Mouse (Mus musculus) hindbrain, embryonic 16.5 days (tissue): ENCODE results near the gene Ano6. TPM values are rescaled to one million over a fixed set of nuclear protein-coding genes. Genes with fewer than 3 reads are reported as not detected.

Experiments
- ATAC-seq: fragments of 200-750 bp; cut with Nextera tagmentation; 2 replicates; pipeline ENCODE4 v1.8.0; 2017; ENCODE audit warnings: moderate TSS enrichment, moderate library complexity
- H3K27ac ChIP-seq: fragments of 300-500 bp; sonication (generic); 2 replicates; pipeline ENCODE4 v1.5.1; 2014; ENCODE audit warnings: low read depth, mild to moderate bottlenecking, control low read depth, low read length, moderate library complexity
- H3K27me3 ChIP-seq: fragments of 300-500 bp; sonication (generic); replicated peaks from 2 replicates; pipeline ENCODE4 v1.6.1; 2014; ENCODE audit warnings: low read length; ENCODE audit not compliant: control insufficient read depth, insufficient read depth
- H3K36me3 ChIP-seq: fragments of 300-500 bp; sonication (generic); 2 replicates; pipeline ENCODE4 v1.6.1; 2014; ENCODE audit warnings: mild to moderate bottlenecking, low read length, moderate library complexity, mixed read lengths; ENCODE audit not compliant: control insufficient read depth, insufficient read depth
- H3K4me1 ChIP-seq: fragments of 300-500 bp; sonication (generic); 2 replicates; pipeline ENCODE4 v1.6.1; 2014; ENCODE audit warnings: low read depth, low read length; ENCODE audit not compliant: control insufficient read depth, insufficient read depth
- H3K4me2 ChIP-seq: fragments of 300-500 bp; sonication (generic); 2 replicates; pipeline ENCODE4 v1.6.1; 2014; ENCODE audit warnings: mild to moderate bottlenecking, low read length, control low read depth, moderate library complexity
- H3K4me3 ChIP-seq: fragments of 300-500 bp; sonication (generic); 2 replicates; pipeline ENCODE4 v1.5.1; 2014; ENCODE audit warnings: mild to moderate bottlenecking, low read length, control low read depth, moderate library complexity
- H3K9ac ChIP-seq: fragments of 300-500 bp; sonication (generic); 2 replicates; pipeline ENCODE4 v1.6.1; 2014; ENCODE audit warnings: low read depth, mild to moderate bottlenecking, control low read depth, low read length, moderate library complexity
- H3K9me3 ChIP-seq: fragments of 300-500 bp; sonication (generic); 2 replicates; pipeline ENCODE4 v1.6.1; 2014; ENCODE audit warnings: mild to moderate bottlenecking, low read length, moderate library complexity; ENCODE audit not compliant: control insufficient read depth
- WGBS: fragments of 180-500 bp; shearing (Covaris S2); extraction: QIAGEN DNeasy Blood & Tissue Kit; methylation state at CpG from one replicate; pipeline ENCODE4 v1.1.7; 2014; 5-methylcytosine and 5-hydroxymethylcytosine counted together
- polyA plus RNA-seq: library from polyadenylated mRNA; unstranded; fragments of >200 nt; fragmentation: Nextera tagmentation; extraction: Ambion mirVana; gene quantifications from 2 replicates; pipeline ENCODE4 v1.2.1, GENCODE M21; 2015

Gene Ano6
- polyA plus RNA-seq, result 25.0 and 30.6 TPM in 2 replicates

DNA sequence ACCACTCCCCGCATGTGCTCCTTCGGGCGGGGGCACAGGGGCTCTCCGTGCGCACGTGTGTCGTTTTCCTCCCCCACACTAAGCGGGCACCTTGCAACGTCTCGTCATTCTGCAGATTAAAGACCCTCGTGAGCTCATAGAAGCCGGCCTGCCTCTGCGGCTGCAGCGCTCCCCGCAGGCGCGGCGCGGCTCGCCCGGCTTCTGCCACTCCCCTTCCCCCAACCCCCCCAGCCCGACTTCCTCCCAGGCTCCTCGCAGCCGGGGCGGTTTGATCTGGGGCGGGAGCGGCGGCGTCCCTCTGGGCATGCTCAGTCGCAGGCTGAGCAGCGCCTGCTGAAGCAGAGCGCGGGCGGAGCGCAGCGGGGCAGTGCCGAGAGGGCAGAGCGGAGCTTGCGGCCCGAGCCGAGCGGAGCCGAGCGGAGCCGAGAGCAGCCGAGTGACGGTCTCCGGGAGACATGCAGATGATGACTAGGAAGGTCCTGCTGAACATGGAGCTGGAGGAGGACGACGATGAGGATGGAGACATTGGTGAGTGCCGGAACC is at the start of gene Ano6:
Gene Ano6 (plus strand): TSS at position 315 of the 543 bp plus-strand sequence.
- peak; percentile 97 for ATAC-seq
- peak within 1 kb of the TSS; percentile 87 for H3K27ac ChIP-seq

DNA sequence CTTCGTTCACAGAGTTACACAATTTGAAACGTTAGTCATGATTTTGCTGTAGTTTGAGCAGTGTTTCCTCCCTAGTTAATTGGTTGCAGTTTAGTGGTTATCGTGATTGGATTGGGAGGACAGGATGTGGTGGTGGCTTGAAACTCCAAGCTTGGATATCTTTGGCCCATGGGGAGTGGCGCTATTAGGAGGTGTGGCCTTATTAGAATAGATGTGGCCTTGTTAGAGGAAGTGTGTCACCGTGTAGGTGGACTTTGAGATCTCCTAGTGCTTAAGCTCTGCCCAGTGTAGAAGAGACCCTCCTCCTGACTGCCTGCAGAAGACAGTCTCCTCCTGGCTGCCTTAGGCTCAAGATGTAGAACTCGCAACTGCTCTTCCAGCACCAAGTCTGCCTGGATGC is 47.7 kb upstream of the Ano6 start:
- Histone ChIP-seq H3K9ac (no peak overlapping the region), H3K4me1 (no peaks in the 10 kb centered on the region), H3K27me3 (no peaks in the 10 kb centered on the region), H3K4me2 (no peak overlapping the region), H3K9me3 (0 out of 2 replicates have a peak, but pooled peaks cover under 1% of the 10 kb centered on the region), H3K27ac (no peak overlapping the region), H3K36me3 (no peaks in the 10 kb centered on the region), H3K4me3 (no peak overlapping the region)
- WGBS, result 90% methylated on average over 6 of the region's 6 CpGs
- ATAC-seq, result no peak

More for the DNA sequence above, at the start of gene Ano6:
- peak within 1 kb of the TSS; percentile 88 for H3K9ac ChIP-seq
- peaks cover 26% of the 10 kb centered on the region for H3K4me1 ChIP-seq
- no peaks in the 10 kb centered on the region for H3K36me3 ChIP-seq
- H3K4me3 ChIP-seq, result peak within 1 kb of the TSS; percentile 83
- peak within 1 kb of the TSS; percentile 82 for H3K4me2 ChIP-seq
- H3K9me3 ChIP-seq, result no peaks in the 10 kb centered on the region
- under 1% methylated on average over 45 of the region's 51 CpGs for WGBS
- H3K27me3 ChIP-seq, result no peaks in the 10 kb centered on the region

DNA sequence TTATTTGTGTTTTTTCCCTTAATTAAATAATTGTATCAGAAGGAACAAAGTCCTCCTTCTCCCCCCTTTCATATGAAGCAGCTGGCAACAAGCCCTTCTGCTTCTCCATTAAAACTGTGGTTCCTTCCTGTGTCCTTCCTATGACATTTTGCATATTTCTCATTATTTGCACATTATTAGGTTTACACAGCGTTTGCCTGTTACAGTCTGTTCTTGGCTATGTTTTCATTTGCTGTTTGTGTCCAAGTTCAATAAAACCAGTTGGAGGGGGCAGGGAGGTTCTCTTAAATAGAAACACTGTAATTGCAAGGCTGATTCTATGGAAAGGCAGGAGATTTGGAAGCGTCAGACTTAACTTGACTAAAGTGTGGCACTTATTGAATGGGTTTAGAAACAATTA is 46.8 kb upstream of the Ano6 start:
- Histone ChIP-seq H3K27ac (no peak overlapping the region), H3K36me3 (no peaks in the 10 kb centered on the region), H3K4me3 (no peak overlapping the region), H3K9me3 (0 out of 2 replicates have a peak, but pooled peaks cover 2% of the 10 kb centered on the region), H3K4me1 (no peaks in the 10 kb centered on the region), H3K4me2 (no peak overlapping the region), H3K27me3 (no peaks in the 10 kb centered on the region), H3K9ac (no peak overlapping the region)
- ATAC-seq, result no peak
- 79% methylated on average over 2 of the region's 2 CpGs for WGBS

DNA sequence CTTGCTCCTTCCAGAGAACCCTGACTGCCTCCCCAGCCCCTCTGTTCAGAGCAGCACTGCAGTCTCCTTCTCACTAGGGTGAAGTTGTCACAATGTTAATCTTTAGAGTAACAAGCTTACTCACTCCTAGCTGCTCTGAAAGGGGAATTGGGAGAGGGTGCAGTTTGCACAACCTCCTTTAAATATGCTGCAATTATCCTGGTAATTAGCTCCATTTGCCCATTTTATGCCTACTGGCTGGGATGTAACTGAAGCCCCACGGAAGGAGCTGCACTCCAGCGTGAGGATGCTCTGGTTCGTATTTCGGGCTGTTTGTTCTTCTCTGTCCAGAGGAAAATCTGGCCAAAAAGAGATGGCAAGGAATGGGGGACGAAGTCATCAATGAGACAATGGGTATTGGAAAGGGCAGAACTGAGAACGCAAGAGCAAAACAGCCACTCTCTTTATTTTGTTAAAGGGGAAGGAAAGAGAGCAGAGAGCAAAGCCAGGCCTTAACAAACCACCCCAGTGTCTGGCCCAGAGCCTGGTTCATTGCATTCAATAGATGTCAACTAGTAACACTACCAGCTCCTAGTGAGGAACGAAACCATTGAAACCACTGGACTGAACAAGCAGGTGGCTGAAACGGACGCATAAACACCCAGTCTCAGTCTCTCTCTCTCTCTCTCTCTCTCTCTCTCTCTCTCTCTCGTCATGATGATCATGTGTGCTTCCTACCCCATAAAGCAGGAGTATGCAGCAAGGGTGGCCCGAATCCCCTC is 45.1 kb upstream of the Ano6 start:
- no peak; the same call in 1 of the 2 replicates for ATAC-seq
- Histone ChIP-seq H3K9ac (no peak overlapping the region), H3K4me3 (no peak overlapping the region), H3K4me2 (no peak overlapping the region), H3K4me1 (no peaks in the 10 kb centered on the region), H3K36me3 (no peaks in the 10 kb centered on the region), H3K27me3 (no peaks in the 10 kb centered on the region), H3K9me3 (0 out of 2 replicates have a peak, but pooled peaks cover 2% of the 10 kb centered on the region), H3K27ac (no peak overlapping the region)
- 54% methylated on average over 11 of the region's 11 CpGs for WGBS

DNA sequence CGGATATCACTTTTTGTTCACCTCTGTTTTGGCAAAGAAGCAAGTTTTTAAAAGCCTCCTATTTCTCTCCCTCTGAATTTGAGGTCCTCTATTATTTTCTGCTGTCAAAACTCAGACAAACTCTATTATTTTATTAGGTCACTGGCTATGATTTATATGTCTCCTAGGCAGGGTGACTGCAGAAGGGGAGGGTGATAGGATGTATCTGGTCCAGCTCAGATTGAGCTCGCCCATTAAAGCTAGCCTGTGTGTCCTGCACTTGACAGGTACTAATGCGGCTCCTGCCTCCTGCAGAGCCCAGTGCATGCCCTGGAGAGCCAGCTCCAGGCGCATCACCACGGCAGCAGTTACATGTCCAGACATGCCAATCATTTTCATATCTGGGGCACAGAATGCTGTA is 44.1 kb upstream of the Ano6 start:
- 57% methylated on average over 5 of the region's 5 CpGs for WGBS
- H3K36me3 ChIP-seq, result no peaks in the 10 kb centered on the region
- H3K27ac ChIP-seq, result no peak overlapping the region
- H3K4me3 ChIP-seq, result no peak overlapping the region
- ATAC-seq, result no peak
- H3K9me3 ChIP-seq, result 0 out of 2 replicates have a peak, but pooled peaks cover 2% of the 10 kb centered on the region
- no peak overlapping the region for H3K9ac ChIP-seq
- no peak overlapping the region for H3K4me2 ChIP-seq
- no peaks in the 10 kb centered on the region for H3K4me1 ChIP-seq
- no peaks in the 10 kb centered on the region for H3K27me3 ChIP-seq

DNA sequence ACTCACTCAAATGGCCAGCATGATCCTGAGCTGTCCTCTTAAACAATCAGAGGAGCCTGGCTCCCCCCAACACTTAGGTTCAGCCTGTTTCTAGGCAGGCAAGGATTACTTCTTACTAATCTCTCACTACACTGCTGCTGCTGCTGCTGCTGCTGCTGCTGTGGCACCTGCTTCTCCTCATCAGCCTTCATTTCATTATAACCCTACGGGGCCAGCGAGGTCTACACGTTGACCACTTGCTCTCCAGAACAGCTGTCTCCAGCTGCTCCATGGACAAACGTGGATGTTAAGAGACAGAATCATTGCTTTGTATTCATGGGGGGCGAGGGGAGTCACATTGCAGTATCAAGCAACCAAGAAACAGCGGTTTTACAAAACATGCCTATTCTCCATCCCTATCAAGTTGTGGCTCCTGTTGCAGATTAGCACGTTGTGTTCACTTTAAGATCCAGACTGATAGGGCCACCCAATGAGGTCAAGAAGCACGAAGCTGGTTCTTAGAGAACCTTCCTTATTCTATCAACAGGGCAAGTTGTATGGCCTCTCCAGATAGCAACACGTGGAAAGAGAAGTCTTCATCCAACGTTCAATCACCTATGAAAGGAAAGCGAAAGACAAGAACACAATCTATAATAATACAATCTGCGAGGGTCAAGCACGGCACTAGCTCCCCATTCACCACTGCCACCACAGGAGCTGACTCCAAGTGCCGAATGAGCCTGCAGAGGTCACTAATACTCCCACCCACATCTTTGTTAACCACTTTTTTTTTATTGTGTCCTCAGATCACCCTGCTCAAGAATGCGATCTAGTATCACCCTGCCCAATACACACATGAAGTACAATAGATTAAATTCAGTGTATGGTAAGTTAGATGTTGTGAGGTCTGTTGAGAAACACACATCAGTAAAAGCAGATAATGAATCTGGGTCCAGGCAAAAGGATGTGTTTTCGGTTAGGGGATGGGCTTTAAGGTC is 43.4 kb upstream of the Ano6 start:
- Histone ChIP-seq H3K36me3 (no peaks in the 10 kb centered on the region), H3K4me3 (no peak overlapping the region), H3K9ac (no peak overlapping the region), H3K27me3 (no peaks in the 10 kb centered on the region), H3K9me3 (0 out of 2 replicates have a peak, but pooled peaks cover 2% of the 10 kb centered on the region), H3K4me2 (no peak overlapping the region), H3K4me1 (no peaks in the 10 kb centered on the region), H3K27ac (no peak overlapping the region)
- no peak for ATAC-seq
- WGBS, result 86% methylated on average over 16 of the region's 16 CpGs

DNA sequence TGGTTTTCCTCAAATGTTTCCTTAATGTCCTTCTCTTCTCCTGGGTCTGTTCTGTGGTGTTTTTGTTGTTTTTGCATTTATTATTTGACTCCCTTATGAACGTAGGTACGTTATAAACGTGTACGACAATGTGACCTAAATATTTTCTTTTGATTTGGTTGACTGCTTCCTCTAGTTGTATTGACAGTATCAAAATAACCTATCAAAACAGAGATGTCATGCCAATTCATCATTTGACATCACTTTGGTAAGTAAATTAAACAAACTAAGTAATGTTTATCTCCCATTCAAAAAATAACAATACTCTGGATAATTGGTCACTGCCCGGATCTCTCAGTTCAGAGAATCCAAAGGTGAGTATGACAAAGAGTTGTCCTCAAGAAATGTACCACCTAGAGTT is 41.4 kb upstream of the Ano6 start:
- Histone ChIP-seq H3K36me3 (no peaks in the 10 kb centered on the region), H3K4me2 (no peak overlapping the region), H3K4me3 (no peak overlapping the region), H3K4me1 (no peaks in the 10 kb centered on the region), H3K27ac (no peak overlapping the region), H3K27me3 (no peaks in the 10 kb centered on the region), H3K9me3 (0 out of 2 replicates have a peak, but pooled peaks cover 4% of the 10 kb centered on the region), H3K9ac (no peak overlapping the region)
- ATAC-seq, result no peak
- WGBS, result 92% methylated on average over 5 of the region's 5 CpGs

DNA sequence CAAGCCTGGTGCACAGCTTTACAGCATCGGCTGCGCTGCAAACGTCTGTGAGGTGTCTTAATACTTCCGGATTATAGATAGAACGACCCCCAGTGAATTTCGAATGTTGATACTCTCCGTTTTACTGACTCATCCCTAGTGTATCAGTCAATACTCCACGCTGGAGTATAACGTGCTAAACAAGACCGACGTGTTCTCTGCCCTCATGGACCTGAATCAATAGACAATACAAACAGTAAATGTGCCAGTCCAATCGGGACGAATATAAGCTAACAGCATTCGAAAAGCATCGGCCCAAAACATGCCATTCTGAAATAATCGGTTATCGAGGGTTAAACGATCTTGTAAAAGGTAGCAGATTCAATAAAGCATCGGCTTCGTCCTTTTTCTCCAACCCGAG is 40.6 kb upstream of the Ano6 start:
- ATAC-seq, result no peak
- no peaks in the 10 kb centered on the region for H3K4me1 ChIP-seq
- H3K27ac ChIP-seq, result no peak overlapping the region
- no peak overlapping the region for H3K4me3 ChIP-seq
- WGBS, result 94% methylated on average over 21 of the region's 21 CpGs
- H3K9me3 ChIP-seq, result 0 out of 2 replicates have a peak, but pooled peaks cover 4% of the 10 kb centered on the region
- no peak overlapping the region for H3K4me2 ChIP-seq
- no peak overlapping the region for H3K9ac ChIP-seq
- H3K27me3 ChIP-seq, result no peaks in the 10 kb centered on the region
- H3K36me3 ChIP-seq, result no peaks in the 10 kb centered on the region
